Comparison of ENCODE assay signal across 9 mouse cellular contexts in the genomic region with DNA sequence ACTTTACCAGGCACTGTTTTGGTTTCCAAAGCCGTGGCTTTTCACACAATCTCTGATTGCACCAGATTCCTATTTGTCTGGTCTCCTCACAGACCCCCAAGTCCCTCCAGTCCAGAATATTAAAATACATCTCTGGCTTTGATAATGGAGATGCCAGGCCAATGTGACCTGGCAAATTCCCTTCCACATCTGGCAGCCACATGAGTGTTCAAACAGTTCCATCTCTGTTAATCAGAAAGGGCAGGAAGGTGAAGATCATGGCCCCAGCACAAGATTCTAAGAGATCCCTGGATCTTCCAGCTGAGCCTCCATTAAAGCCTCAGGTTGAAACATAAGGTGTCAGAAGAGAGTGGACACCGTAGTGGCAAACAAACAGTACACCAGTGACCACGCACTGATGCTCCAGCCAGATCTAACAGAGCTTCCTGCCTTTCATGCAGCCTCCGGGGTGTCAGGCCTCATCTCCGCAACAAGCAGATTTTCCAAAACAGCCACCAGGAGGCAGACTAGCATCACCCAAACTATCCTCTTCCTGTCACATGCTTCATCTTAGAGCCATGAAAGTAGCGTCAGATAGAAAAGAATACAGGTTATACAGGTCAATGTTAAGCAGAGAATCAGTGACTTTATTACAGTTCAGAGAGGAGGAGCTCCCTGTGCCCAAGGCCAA. TPM values are rescaled to one million over a fixed set of nuclear protein-coding genes. Genes with fewer than 3 reads are reported as not detected.
DNase-seq lines count a peak whose midpoint lies in the region; TF ChIP-seq lines count a peak whose summit lies in the region.
"Had no signal": no experiment of that assay in that cellular context is flagged by ENCODE, and none has a peak within 500 bp of the region (broad histone marks: within the 10 kb centered on the region; RNA-seq: fewer than 3 reads in every experiment).

No protein-coding gene starts in this region.

- no peaks in the 10 kb centered on the region for H3K27me3 ChIP-seq in limb, embryonic 10.5 days (ENCODE audit: low read depth, poor library complexity, severe bottlenecking)

- H3K4me1 ChIP-seq in limb, embryonic 10.5 days: peaks cover 6% of the 10 kb centered on the region

- no peaks in the 10 kb centered on the region for H3K36me3 ChIP-seq in limb, embryonic 10.5 days

- intact Hi-C loops in left cerebral cortex, adult 2 months (cut with DNase I): loop anchor here (2.0 kb wide), 1 partner anchor 129 kb away; no protein-coding TSS in a partner anchor
- intact Hi-C loops in gastrocnemius, adult 2 months (cut with DNase I): loop anchor here (1.0 to 5.0 kb wide), 2 partner anchors 51 to 129 kb away; no protein-coding TSS in a partner anchor

- 23% methylated on average over 6 of the region's 6 CpGs for WGBS in limb, embryonic 10.5 days

- H3K9me3 ChIP-seq in limb, embryonic 10.5 days (replicated peaks): no peaks in the 10 kb centered on the region

- TF ChIP-seq CTCF in left cerebral cortex, adult 2 months (IDR thresholded peaks at IDR 0.05): peak; percentile 48
- peak; percentile 65 for TF ChIP-seq CTCF in gastrocnemius, adult 2 months (IDR thresholded peaks at IDR 0.05)

- no peak overlapping the region for H3K4me3 ChIP-seq in left cerebral cortex, adult 2 months
- H3K4me3 ChIP-seq in gastrocnemius, adult 2 months: no peak overlapping the region
- H3K4me3 ChIP-seq in limb, embryonic 10.5 days: no peak overlapping the region

- DNase-seq in left cerebral cortex, adult 2 months (ENCODE audit: extremely low spot score in 1 of 2, low spot score in 2 of 2): no peak
- DNase-seq in left cerebral cortex, adult 8-10 months (ENCODE audit: low spot score in 2 of 2): no peak
- peak; percentile 67 for DNase-seq in ES-CJ7 (ENCODE audit: low read depth, low spot score)
- DNase-seq in adrenal gland, adult 18-20 months (ENCODE audit: low spot score in 2 of 2): peak; percentile 17 to 40
- peak; percentile 63 for DNase-seq in gastrocnemius, adult 2 months
- peak; percentile 73 for DNase-seq in limb, embryonic 10.5 days (ENCODE audit: low spot score)
- peak; percentile 35 for DNase-seq in retina, postnatal 7 days (ENCODE audit: low read depth, low spot score)
- DNase-seq in cerebellum, adult 11 months: no peak

- no peak overlapping the region for H3K27ac ChIP-seq in left cerebral cortex, adult 2 months
- H3K27ac ChIP-seq in gastrocnemius, adult 2 months: no peak overlapping the region
- no peak overlapping the region for H3K27ac ChIP-seq in limb, embryonic 10.5 days

RNA-seq across cellular contexts. Expression of a gene that starts 2.4 kb away (rescaled TPM):
- total RNA-seq in left cerebral cortex, adult 2 months (2021): not detected
- not detected for total RNA-seq in left cerebral cortex, adult 8-10 months (2022)
- total RNA-seq in adrenal gland, adult 18-20 months (2021): under 1 TPM in 1 of 2 experiments, not detected in 1; 0.51 TPM
- total RNA-seq in gastrocnemius, adult 2 months (2021): not detected
- polyA plus RNA-seq in limb, embryonic 10.5 days (2016; fragmentation: Nextera tagmentation; extraction: Ambion mirVana): not detected in 2 replicates

RNA-seq across cellular contexts. Expression of a gene that starts 9.5 kb away (rescaled TPM):
- total RNA-seq in left cerebral cortex, adult 2 months (2021): not detected
- not detected for total RNA-seq in left cerebral cortex, adult 8-10 months (2022)
- not detected for total RNA-seq in adrenal gland, adult 18-20 months (2021)
- not detected for total RNA-seq in gastrocnemius, adult 2 months (2021)
- not detected in 2 replicates for polyA plus RNA-seq in limb, embryonic 10.5 days (2016; fragmentation: Nextera tagmentation; extraction: Ambion mirVana)
- polyA plus RNA-seq: heart, embryonic 14.5 days had no signal

RNA-seq across cellular contexts. Expression of a gene that starts 9.7 kb away (rescaled TPM):
- under 1 TPM in 1 of 2 experiments, not detected in 1; 0.43 TPM for total RNA-seq in left cerebral cortex, adult 2 months (2021)
- under 1 TPM in 2 of 4 experiments, not detected in 2; 0.49 to 0.62 TPM for total RNA-seq in left cerebral cortex, adult 8-10 months (2022)
- total RNA-seq in adrenal gland, adult 18-20 months (2021): 10 to 100 TPM in 1 of 2 experiments, 1 to 10 TPM in 1; 4.6 to 14.4 TPM
- total RNA-seq in gastrocnemius, adult 2 months (2021): 10 to 100 TPM; 21.3 to 22.1 TPM
- not detected in 2 replicates for polyA plus RNA-seq in limb, embryonic 10.5 days (2016; fragmentation: Nextera tagmentation; extraction: Ambion mirVana)

RNA-seq across cellular contexts. Expression of a gene that starts 12.5 kb away (rescaled TPM):
- not detected for total RNA-seq in left cerebral cortex, adult 2 months (2021)
- total RNA-seq in left cerebral cortex, adult 8-10 months (2022): not detected
- 1 to 10 TPM in 1 of 2 experiments, under 1 TPM in 1; 0.80 to 1.7 TPM for total RNA-seq in adrenal gland, adult 18-20 months (2021)
- total RNA-seq in gastrocnemius, adult 2 months (2021): under 1 TPM in 1 of 2 experiments, not detected in 1; 0.41 TPM
- 0.19 TPM in 1 of 2 replicates, not detected in the other for polyA plus RNA-seq in limb, embryonic 10.5 days (2016; fragmentation: Nextera tagmentation; extraction: Ambion mirVana)

RNA-seq across cellular contexts. Expression of a gene that starts 53.8 kb away (rescaled TPM):
- not detected for total RNA-seq in left cerebral cortex, adult 2 months (2021)
- 1 to 10 TPM in 1 of 4 experiments, under 1 TPM in 1, not detected in 2; 0.81 to 1.9 TPM for total RNA-seq in left cerebral cortex, adult 8-10 months (2022)
- total RNA-seq in adrenal gland, adult 18-20 months (2021): not detected
- total RNA-seq in gastrocnemius, adult 2 months (2021): not detected
- polyA plus RNA-seq in limb, embryonic 10.5 days (2016; fragmentation: Nextera tagmentation; extraction: Ambion mirVana): not detected in 2 replicates

Comparison
In these comparisons a context has a peak if more than half of its experiments do, and no peak if none do; other contexts are left out.
1. DNase-seq: peak in ES-CJ7 (single experiment), adrenal gland, adult 18-20 months (2 of 2), gastrocnemius, adult 2 months (single experiment), limb, embryonic 10.5 days (single experiment) and retina, postnatal 7 days (single experiment); none in left cerebral cortex, adult 2 months (0 of 2), left cerebral cortex, adult 8-10 months (0 of 2) and cerebellum, adult 11 months (single experiment).